Mouse (Mus musculus): ENCODE results near the gene Ptprd.

DNA sequence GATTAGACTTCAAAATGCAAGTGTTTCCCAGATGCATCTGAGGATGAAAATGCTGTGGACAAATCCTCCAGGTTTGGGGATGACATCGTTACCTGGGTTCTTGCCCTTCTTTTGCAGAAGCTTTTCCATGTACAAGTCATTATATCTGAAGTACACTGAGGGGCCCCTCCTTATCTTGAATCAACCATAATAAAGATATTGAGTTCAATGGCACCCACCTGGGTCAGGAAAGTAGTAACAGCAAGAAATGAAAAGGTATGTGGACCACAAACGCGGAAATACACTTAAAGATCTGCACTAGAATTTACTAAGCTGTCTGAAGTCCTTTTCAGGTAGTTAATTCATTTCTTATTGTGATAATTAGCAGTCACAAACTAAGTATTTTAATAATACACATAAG lies 2017.0 kb downstream of the Ptprd start:
- no peak for TF ChIP-seq POLR2A (IDR thresholded peaks at IDR 0.05; ENCODE audit: insufficient read depth, low read depth, low read length)
- no peak for TF ChIP-seq CTCF (IDR thresholded peaks at IDR 0.05; ENCODE audit: insufficient read depth, low read depth, low read length)

All from olfactory bulb, adult 2 months (tissue).